Mouse (Mus musculus): ENCODE measurements around the gene Synm.

DNA sequence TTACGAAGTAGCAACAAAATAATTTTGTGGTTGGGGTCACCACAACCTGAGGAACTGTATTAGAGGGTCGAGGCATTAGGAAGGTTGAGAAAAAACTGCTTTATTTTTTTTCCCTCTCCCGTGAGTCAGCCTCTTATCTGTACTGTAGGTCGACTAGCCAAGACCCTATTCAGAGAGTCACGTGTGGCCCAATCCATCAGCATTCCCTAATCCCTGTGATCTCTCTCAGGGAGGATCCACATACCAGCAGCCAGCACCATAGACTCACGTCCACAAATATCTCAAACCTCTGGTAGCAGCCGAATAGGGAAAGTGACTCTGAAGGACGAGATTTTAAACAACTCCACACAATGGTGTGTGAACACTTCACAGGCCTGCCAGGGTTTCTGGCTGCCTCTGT is 37.5 kb upstream of the Synm start:
- TF ChIP-seq POLR2A (IDR thresholded peaks at IDR 0.05; ENCODE audit: borderline replicate concordance, control insufficient read depth, low read depth, low read length) (no peak), CTCF (IDR thresholded peaks at IDR 0.05; ENCODE audit: control insufficient read depth, insufficient read depth, low read length) (no peak)
